Mouse (Mus musculus) ES-Bruce4 (cell line): Measurements from ENCODE around the gene Adtrp.

Experiments
- CTCF ChIP-seq: IDR thresholded peaks from one replicate; pipeline ENCODE4 v1.8.1; 2011; ENCODE audit warnings: low read depth, low read length
- EP300 ChIP-seq: IDR thresholded peaks from 2 replicates; pipeline ENCODE4 v1.6.1; 2011; ENCODE audit warnings: low read depth, low read length; ENCODE audit not compliant: insufficient read depth
- POLR2A ChIP-seq: IDR thresholded peaks from one replicate; pipeline ENCODE4 v1.8.1; 2011; ENCODE audit warnings: low read length; ENCODE audit not compliant: insufficient read depth

DNA sequence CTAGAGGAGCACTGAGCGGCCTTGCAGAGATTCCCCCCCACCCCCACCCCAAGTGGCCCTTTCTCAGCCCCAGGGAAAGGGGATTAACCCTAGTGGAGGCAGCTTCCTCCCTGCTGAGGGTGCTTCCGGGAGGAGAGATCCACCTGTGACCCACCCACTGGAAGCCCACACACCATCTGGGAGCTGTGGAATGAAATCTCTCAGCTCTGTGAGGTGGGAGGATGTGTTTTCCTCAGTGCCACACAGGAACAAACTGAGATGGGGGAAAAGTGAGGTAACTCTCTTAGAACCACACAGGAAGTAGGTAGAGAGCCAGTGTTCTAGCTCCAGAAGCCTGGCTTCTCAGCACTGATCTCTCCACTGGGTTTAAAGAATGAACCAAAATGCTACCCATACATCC lies 24.9 kb downstream of the Adtrp start:
- TF ChIP-seq POLR2A (no peak), EP300 (no peak), CTCF (no peak)
